Mouse (Mus musculus) left cerebral cortex, adult 2 months (tissue): ENCODE data around the gene Tmigd3. TPM values are rescaled to one million over a fixed set of nuclear protein-coding genes. Genes with fewer than 3 reads are reported as not detected.

Source experiments
- DNase-seq, 2 experiments: peaks; one replicate each; pipeline ENCODE4 v3.0.0; 2021 to 2022; ENCODE audit warnings: low spot score in 2 of 2, mixed read lengths in 1 of 2; ENCODE audit errors: extremely low spot score in 1 of 2
- H3K27ac ChIP-seq: fragments of 200-600 bp; 2 replicates; pipeline ENCODE4 v1.8.1; 2022
- H3K4me3 ChIP-seq: fragments of 200-600 bp; 2 replicates; pipeline ENCODE4 v1.8.1; 2022
- CTCF ChIP-seq: fragments of 200-600 bp; IDR thresholded peaks from 2 replicates; pipeline ENCODE4 v1.8.1; 2022; ENCODE audit warnings: antibody characterized with exemption, mild to moderate bottlenecking, moderate library complexity
- intact Hi-C: fragments of 180-260 bp; cut with DNase I; formaldehyde crosslinking; loops from one replicate; pipeline ENCODE4 v1.15.1; 2025
- total RNA-seq, 2 experiments: library from RNA; stranded (reverse); gene quantifications; 2 replicates each; pipeline ENCODE4 v1.2.3; 2021

Tmigd3 gene
- total RNA-seq, 2 experiments from 2014 or later: 0.75 TPM; not detected in 1

GRCm38 (mm10) chr3:105894601-105895592 is 24.2 kb downstream of the Tmigd3 start:
- TF ChIP-seq CTCF: peak; percentile 48
- peak; percentile 46 to 54 for DNase-seq
- Histone ChIP-seq H3K27ac (peak overlapping the region; percentile 28; the same call in 1 of the 2 replicates), H3K4me3 (no peak overlapping the region)
- intact Hi-C loops: loop anchor here (5.0 kb wide), 3 partner anchors 38 to 208 kb away; partner anchors contain the start of genes Ddx20 and Rap1a

GRCm38 (mm10) chr3:105896811-105897210 is 26.1 kb downstream of the Tmigd3 start:
- Histone ChIP-seq H3K4me3 (no peak overlapping the region), H3K27ac (no peak overlapping the region)
- TF ChIP-seq CTCF: no peak
- DNase-seq: no peak
- intact Hi-C loops: loop anchor here (5.0 kb wide), 2 partner anchors 95 to 210 kb away; partner anchors contain the start of genes Ddx20 and Rap1a

GRCm38 (mm10) chr3:105898325-105898724 is 27.6 kb downstream of the Tmigd3 start:
- no peak for DNase-seq
- no peak for TF ChIP-seq CTCF
- intact Hi-C loops: loop anchor here (2.0 to 5.0 kb wide), 4 partner anchors 96 to 211 kb away; partner anchors contain the start of genes Ddx20 and Rap1a
- no peak overlapping the region for H3K4me3 ChIP-seq
- no peak overlapping the region for H3K27ac ChIP-seq

DNA sequence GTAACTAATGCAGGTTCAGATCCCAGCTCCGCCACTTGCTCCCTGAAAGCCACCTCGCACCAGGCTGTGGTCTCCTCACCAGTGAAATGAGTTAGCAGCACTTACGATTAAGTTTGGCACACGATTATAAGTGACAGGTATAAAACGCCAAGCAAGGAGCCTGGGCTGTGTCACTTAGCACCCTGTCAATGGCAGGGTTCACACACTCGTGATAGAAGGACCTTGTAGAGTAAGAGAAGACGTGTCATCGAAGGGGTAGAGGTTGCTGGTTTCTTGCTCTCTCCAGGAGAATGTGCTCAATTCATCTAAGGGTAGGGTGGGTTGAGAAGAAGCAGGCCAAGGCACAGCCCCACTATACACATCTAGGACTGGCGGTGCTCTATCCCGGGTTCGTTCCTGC is 28.2 kb downstream of the Tmigd3 start:
- no peak for TF ChIP-seq CTCF
- intact Hi-C loops: loop anchor here (1.0 to 5.0 kb wide), 5 partner anchors 97 to 225 kb away; partner anchors contain the start of genes Ddx20 and Rap1a

GRCm38 (mm10) chr3:105899394-105900147 is 28.9 kb downstream of the Tmigd3 start:
- Histone ChIP-seq H3K4me3 (no peak overlapping the region), H3K27ac (no peak overlapping the region)
- peak; percentile 80 to 85 for DNase-seq
- TF ChIP-seq CTCF: peak; percentile 97
- intact Hi-C loops: loop anchor here (1.0 to 5.0 kb wide), 5 partner anchors 97 to 225 kb away; partner anchors contain the start of genes Ddx20 and Rap1a

More for the DNA sequence above, 28.2 kb downstream of the Tmigd3 start:
- DNase-seq: no peak
- no peak overlapping the region for H3K4me3 ChIP-seq
- no peak overlapping the region for H3K27ac ChIP-seq

- Histone ChIP-seq H3K27ac (no peak overlapping the region), H3K4me3 (no peak overlapping the region)
- no peak for TF ChIP-seq CTCF
- intact Hi-C loops: no loop called here
- DNase-seq: no peak
Measured at GRCm38 (mm10) chr3:105900266-105900665, 29.6 kb downstream of the Tmigd3 start.

GRCm38 (mm10) chr3:105900716-105901115 is 30.0 kb downstream of the Tmigd3 start:
- Histone ChIP-seq H3K27ac (no peak overlapping the region), H3K4me3 (no peak overlapping the region)
- intact Hi-C loops: no loop called here
- DNase-seq: no peak
- TF ChIP-seq CTCF: no peak

GRCm38 (mm10) chr3:105901468-105901867 is 30.8 kb downstream of the Tmigd3 start:
- no peak for DNase-seq
- intact Hi-C loops: no loop called here
- TF ChIP-seq CTCF: no peak
- Histone ChIP-seq H3K27ac (no peak overlapping the region), H3K4me3 (no peak overlapping the region)

DNA sequence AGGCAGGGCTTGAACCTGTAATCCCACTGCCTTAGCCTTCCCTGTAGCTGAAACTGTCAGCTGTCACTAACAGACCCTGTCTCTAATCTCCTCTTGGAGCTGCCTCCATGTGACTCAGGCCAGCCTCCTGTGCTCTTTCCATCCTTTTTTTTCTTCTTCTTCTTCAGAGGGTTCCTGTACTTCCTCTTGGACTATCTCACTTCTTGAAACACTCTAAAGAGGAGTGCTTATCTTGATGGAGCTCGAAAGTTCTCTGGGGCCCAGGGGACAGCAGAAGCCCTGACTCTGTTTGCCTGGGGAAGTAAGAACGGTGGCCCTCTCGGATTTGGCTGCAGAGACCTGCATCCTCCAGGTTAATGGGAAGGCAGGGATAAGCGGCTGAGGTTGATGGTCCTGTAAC is 33.5 kb downstream of the Tmigd3 start:
- TF ChIP-seq CTCF: no peak
- Histone ChIP-seq H3K27ac (no peak overlapping the region), H3K4me3 (no peak overlapping the region)
- DNase-seq: no peak
- intact Hi-C loops: no loop called here

DNA sequence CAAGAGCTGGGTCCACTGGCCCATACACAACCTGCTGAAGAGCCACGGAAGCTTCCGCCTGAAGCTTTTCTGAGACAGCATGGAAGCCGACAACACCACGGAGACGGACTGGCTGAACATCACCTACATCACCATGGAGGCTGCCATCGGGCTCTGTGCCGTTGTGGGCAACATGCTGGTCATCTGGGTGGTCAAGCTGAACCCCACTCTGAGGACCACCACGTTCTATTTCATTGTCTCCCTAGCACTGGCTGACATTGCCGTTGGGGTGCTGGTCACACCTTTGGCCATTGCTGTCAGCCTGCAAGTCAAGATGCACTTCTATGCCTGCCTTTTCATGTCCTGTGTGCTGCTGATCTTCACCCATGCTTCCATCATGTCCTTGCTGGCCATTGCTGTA is 34.0 kb downstream of the Tmigd3 start:
- TF ChIP-seq CTCF: no peak
- Histone ChIP-seq H3K4me3 (no peak overlapping the region), H3K27ac (no peak overlapping the region)
- DNase-seq: no peak
- intact Hi-C loops: no loop called here

- DNase-seq: no peak
- no peak overlapping the region for H3K4me3 ChIP-seq
- intact Hi-C loops: no loop called here
- no peak overlapping the region for H3K27ac ChIP-seq
- TF ChIP-seq CTCF: no peak
Measured at GRCm38 (mm10) chr3:105907956-105908655, 37.4 kb downstream of the Tmigd3 start.
